Mouse (Mus musculus): ENCODE measurements around the gene Slc50a1. TPM values are rescaled to one million over a fixed set of nuclear protein-coding genes. Genes with fewer than 3 reads are reported as not detected.

The Slc50a1 gene
- 53.2 and 56.2 TPM in 2 replicates for polyA plus RNA-seq (2015; fragmentation: Nextera tagmentation; extraction: Ambion mirVana)

DNA sequence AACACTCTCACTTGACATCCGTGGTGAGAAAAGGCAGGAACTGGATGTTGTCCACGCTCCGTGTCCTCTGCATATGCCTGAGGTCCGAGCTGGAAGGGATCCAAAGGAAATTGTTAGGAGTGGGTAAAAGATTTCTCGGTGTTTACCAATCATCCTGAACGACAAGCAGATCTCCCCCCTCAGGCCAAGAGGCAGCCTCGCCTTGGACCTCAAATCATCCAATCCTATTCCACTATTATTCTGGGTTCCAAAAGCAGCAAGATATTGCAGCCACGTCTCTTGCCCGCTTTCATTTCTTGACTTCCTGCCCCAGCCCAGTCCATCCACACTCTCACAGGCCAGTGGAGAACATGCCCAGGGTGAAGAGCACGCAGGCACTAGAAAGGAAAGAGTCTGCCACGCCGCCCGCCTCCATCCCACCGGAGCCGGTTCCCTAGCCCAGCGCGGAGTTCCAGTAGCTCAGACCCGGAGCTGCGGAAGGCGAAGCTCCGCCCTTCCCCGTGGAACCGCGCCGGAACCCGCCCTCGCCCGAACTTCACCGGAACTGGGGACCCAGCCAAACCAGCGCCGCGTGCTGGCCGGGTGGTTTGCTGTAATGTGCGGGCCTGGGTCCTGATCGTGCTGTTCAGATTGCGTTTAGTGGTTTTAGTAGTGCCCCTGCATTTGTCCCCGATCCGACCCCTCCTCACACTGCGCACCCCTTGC is at the start of gene Slc50a1:
Gene Slc50a1, minus strand, starts transcription at position 520 of the 705 bp plus-strand sequence.

DNA sequence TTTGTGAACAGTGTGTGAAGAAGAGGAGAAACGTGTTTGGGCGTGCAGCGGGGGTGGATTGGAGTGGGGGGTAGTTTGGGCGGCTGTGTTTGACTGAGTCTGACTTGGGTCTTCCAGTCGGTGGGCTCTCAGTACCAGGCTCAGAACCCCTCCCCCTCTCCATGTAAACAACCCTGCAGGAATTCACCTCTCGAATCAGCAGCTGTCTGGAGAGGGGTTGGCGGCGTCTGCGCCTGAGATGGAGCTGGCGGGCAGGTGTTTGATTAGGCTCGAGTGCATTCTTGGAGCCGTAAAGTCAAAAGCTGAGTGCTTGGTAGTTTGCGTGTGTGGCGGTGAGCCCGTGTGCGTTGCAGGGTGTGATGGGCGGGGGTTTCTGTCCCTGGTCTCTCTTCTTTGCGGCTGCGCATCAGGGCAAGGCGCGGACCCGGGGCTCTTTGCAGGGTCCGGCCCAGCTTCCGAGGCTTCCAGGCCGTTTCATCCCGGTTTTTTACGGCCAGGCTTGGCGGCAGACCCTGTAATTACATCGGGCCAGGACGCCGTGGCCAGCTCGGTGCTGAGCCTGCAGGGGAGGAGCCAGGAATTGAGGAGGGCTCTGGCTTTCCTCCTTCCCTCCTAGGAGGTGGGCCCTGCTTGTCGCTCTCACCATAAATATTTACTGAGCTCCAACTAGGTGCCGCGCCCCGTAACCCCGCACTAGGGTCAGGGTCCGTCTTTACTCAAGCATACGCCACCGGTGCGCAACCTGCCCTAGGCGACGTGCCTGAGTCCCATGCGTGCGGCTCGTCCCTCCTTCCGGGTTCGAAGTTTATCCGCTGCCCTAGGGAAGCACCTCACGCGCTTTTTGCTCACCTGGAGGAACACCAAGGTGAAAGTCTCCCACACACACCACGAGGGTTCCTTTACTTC is 10.5 kb upstream of the Slc50a1 start, which contains the start of gene Efna1:
Gene Efna1, minus strand, starts transcription at position 537 of the 906 bp plus-strand sequence.

DNA sequence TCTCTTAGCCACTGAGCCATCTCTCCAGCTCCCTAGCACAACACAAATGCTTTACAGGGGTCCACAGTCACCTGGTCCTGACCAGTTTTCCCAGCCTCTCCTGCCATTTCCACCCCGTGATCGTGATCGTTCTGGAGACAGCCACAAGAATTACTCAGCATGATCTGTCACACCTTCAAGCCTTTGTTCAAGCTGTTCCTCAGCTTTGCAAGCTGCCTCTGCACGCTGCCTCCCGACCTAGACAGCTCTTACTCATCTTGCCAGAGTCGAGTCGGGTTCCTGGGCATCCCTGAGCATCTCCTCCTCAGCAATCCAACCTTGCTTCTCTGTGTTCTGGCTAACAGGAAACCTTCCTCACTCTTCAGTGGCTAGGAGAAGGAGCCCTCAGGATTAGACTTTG is 11.3 kb downstream of the Slc50a1 start, which contains the start of gene Dpm3:
Gene Dpm3, plus strand, starts transcription at position 283 of the 400 bp plus-strand sequence.

DNA sequence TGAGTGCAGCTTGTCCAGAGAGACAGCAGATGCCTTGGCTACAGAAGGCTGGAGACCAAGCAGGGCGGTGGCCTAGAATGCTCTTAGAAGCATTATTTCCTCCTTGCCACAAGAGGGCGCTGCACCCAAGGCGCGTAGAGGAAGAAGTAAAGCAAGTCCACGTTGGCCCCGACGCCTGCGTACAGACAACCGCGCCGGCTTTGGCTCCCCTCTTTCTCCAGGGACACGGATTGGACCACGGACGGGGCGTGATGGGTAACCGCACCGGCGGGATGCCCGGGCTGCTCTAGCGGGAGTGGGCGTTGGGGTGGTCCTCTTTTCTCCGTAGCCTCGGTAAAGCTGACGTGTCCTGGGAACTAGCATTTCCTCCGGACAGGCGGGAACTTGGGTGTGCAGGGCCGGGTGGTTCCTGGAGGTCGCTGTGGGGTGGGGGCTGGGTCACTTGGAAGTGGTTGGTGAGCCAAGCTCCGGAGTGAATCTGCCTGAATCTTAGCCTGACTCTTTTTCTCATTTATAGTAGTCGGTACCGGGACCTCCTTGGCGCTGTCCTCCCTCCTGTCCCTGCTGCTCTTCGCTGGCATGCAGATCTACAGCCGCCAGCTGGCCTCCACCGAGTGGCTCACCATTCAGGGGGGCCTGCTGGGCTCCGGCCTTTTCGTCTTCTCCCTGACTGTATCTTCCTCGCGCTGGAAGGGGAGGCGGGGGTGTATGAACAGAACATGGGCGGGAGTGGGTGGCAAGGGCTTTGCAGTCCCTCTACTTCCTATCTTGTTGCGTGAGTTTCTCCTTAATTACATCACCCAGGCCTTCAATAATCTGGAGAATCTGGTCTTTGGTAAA is 23.9 kb downstream of the Slc50a1 start, which contains the start of gene Trim46:
Gene Trim46, minus strand, starts transcription at position 49 of the 840 bp plus-strand sequence.

DNA sequence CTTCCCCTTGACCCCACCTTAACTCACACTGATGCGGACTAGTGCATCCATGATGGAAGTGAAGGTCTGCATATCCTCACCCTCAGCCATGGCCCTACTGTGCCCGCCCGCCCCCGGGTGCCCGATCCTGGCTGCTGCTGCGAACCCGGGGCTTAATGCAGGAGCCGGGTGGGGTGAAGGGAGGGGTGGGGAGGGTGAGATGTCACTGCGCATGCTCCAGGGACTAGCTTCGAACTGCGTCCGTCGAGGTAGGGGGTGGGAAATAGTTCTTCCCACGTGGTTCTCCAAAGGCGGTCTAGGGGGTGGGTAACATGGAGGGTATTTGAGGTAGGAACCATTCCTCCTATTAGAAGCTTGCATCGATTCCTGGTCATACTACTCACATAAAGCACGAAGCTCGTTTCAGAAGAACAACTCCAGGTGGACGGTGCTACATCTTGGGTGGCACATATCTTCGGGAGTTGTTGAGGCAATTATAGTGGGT is 24.6 kb downstream of the Slc50a1 start, which contains the start of gene Krtcap2:
Gene Krtcap2, plus strand, starts transcription at position 279 of the 484 bp plus-strand sequence.

DNA sequence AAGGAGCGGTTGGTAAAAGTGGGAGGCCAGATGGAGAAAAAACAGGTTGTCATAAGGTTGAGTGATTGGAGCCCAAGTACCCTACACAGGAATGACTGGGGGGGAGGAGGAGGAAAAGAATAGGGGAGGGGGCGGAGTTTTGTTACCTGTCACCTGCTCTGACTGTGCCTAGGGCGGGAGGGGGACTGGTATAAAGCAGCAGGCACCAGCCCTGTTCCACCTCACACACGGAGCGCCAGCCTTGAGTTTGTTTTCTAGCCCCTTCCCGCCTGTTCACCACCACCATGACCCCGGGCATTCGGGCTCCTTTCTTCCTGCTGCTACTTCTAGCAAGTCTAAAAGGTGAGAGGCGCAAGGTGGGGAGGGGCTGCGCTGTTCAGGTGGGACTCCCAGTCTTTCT is 41.5 kb downstream of the Slc50a1 start, which contains the start of gene Muc1:
Gene Muc1, plus strand, starts transcription at position 222 of the 400 bp plus-strand sequence.

DNA sequence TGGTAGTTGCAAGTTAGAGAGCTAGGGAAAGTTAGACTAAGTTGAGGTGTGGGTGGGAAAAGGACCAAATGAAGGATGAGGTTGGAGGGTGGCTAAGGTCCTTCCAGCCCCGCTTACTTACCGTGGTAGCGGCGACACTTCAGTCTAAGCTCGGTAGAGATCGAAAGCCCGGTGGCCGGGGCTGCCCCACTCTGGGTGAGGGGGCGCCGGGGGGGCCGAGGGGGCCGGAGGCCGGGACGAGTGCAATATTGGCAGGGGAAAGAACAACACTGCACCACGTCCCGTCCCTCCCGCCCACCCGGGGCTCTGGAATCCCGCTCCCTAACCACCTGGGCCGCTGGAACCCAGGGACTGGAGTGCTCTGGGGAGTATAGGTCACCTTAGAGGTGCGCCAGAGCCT is 43.5 kb downstream of the Slc50a1 start, which contains the start of gene Mtx1:
Gene Mtx1, minus strand, starts transcription at position 189 of the 400 bp plus-strand sequence.

MicroRNAs within 50 kb of the gene (microRNA counts, 519-probe panel; counts per million panel counts)
- 296 counts per million, percentile 58 among the panel's probes with 10 or more counts for microRNA mmu-miR-92b

Small RNA genes lying within 50 kb of the gene (microRNA-seq; reads per million reads assigned to microRNA genes)
- gene Mir92b, result 5.3 to 8.4 reads per million in 2 experiments

Other genes with a start within 250 kb of the Slc50a1 start
- 8.6 and 9.6 TPM in 2 replicates for gene Rusc1, start 177.3 kb downstream of the Slc50a1 start, polyA plus RNA-seq (2015; fragmentation: Nextera tagmentation; extraction: Ambion mirVana)
- gene Gm43738, start 169.5 kb downstream of the Slc50a1 start, polyA plus RNA-seq (2015; fragmentation: Nextera tagmentation; extraction: Ambion mirVana), result not detected in 2 replicates
- 67.5 and 85.5 TPM in 2 replicates for gene Fdps, start 168.6 kb downstream of the Slc50a1 start, polyA plus RNA-seq (2015; fragmentation: Nextera tagmentation; extraction: Ambion mirVana)
- gene Pklr, start 134.4 kb downstream of the Slc50a1 start, polyA plus RNA-seq (2015; fragmentation: Nextera tagmentation; extraction: Ambion mirVana), result not detected in 2 replicates
- gene Hcn3, start 110.4 kb downstream of the Slc50a1 start, polyA plus RNA-seq (2015; fragmentation: Nextera tagmentation; extraction: Ambion mirVana), result 0.33 and 0.55 TPM in 2 replicates
- 9.4 and 10.4 TPM in 2 replicates for gene Clk2, start 105.8 kb downstream of the Slc50a1 start, polyA plus RNA-seq (2015; fragmentation: Nextera tagmentation; extraction: Ambion mirVana)
- gene Scamp3, start 93.1 kb downstream of the Slc50a1 start, polyA plus RNA-seq (2015; fragmentation: Nextera tagmentation; extraction: Ambion mirVana), result 50.6 and 61.2 TPM in 2 replicates
- gene Fam189b, start 87.4 kb downstream of the Slc50a1 start, polyA plus RNA-seq (2015; fragmentation: Nextera tagmentation; extraction: Ambion mirVana), result 11.7 and 11.8 TPM in 2 replicates
- 25.1 and 27.4 TPM in 2 replicates for gene Gba, start 67.6 kb downstream of the Slc50a1 start, polyA plus RNA-seq (2015; fragmentation: Nextera tagmentation; extraction: Ambion mirVana)
- gene Thbs3, start 55.4 kb downstream of the Slc50a1 start, polyA plus RNA-seq (2015; fragmentation: Nextera tagmentation; extraction: Ambion mirVana), result 61.7 and 72.4 TPM in 2 replicates
- 116 and 132 TPM in 2 replicates for gene Mtx1, start 43.5 kb downstream of the Slc50a1 start, polyA plus RNA-seq (2015; fragmentation: Nextera tagmentation; extraction: Ambion mirVana)
- 0.44 and 0.60 TPM in 2 replicates for gene Muc1, start 41.5 kb downstream of the Slc50a1 start, polyA plus RNA-seq (2015; fragmentation: Nextera tagmentation; extraction: Ambion mirVana)
- gene Krtcap2, start 24.6 kb downstream of the Slc50a1 start, polyA plus RNA-seq (2015; fragmentation: Nextera tagmentation; extraction: Ambion mirVana), result 194 and 215 TPM in 2 replicates
- 0.13 and 0.15 TPM in 2 replicates for gene Trim46, start 24.3 kb downstream of the Slc50a1 start, polyA plus RNA-seq (2015; fragmentation: Nextera tagmentation; extraction: Ambion mirVana)
- 89.6 and 97.0 TPM in 2 replicates for gene Dpm3, start 11.2 kb downstream of the Slc50a1 start, polyA plus RNA-seq (2015; fragmentation: Nextera tagmentation; extraction: Ambion mirVana)
- gene Efna1, start 10.6 kb upstream of the Slc50a1 start, polyA plus RNA-seq (2015; fragmentation: Nextera tagmentation; extraction: Ambion mirVana), result 21.7 and 22.7 TPM in 2 replicates
- 0.10 and 1.9 TPM in 2 replicates for gene Efna3, start 52.4 kb upstream of the Slc50a1 start, polyA plus RNA-seq (2015; fragmentation: Nextera tagmentation; extraction: Ambion mirVana)
- gene Efna4, start 67.5 kb upstream of the Slc50a1 start, polyA plus RNA-seq (2015; fragmentation: Nextera tagmentation; extraction: Ambion mirVana), result 2.1 and 2.3 TPM in 2 replicates
- 37.4 and 49.7 TPM in 2 replicates for gene Adam15, start 79.4 kb upstream of the Slc50a1 start, polyA plus RNA-seq (2015; fragmentation: Nextera tagmentation; extraction: Ambion mirVana)
- 0.34 TPM in 1 of 2 replicates, not detected in the other for gene Dcst2, start 91.4 kb upstream of the Slc50a1 start, polyA plus RNA-seq (2015; fragmentation: Nextera tagmentation; extraction: Ambion mirVana)
- gene Dcst1, start 94.7 kb upstream of the Slc50a1 start, polyA plus RNA-seq (2015; fragmentation: Nextera tagmentation; extraction: Ambion mirVana), result 0.08 TPM in 1 of 2 replicates, not detected in the other
- gene Zbtb7b, start 124.2 kb upstream of the Slc50a1 start, polyA plus RNA-seq (2015; fragmentation: Nextera tagmentation; extraction: Ambion mirVana), result 2.1 and 3.7 TPM in 2 replicates
- not detected in 2 replicates for gene Lenep, start 132.2 kb upstream of the Slc50a1 start, polyA plus RNA-seq (2015; fragmentation: Nextera tagmentation; extraction: Ambion mirVana)
- 32.9 and 33.8 TPM in 2 replicates for gene Flad1, start 141.3 kb upstream of the Slc50a1 start, polyA plus RNA-seq (2015; fragmentation: Nextera tagmentation; extraction: Ambion mirVana)
- gene Cks1b, start 147.8 kb upstream of the Slc50a1 start, polyA plus RNA-seq (2015; fragmentation: Nextera tagmentation; extraction: Ambion mirVana), result 101 and 113 TPM in 2 replicates
- 39.6 and 45.2 TPM in 2 replicates for gene Shc1, start 147.9 kb upstream of the Slc50a1 start, polyA plus RNA-seq (2015; fragmentation: Nextera tagmentation; extraction: Ambion mirVana)
- 15.7 and 18.4 TPM in 2 replicates for gene Pygo2, start 159.6 kb upstream of the Slc50a1 start, polyA plus RNA-seq (2015; fragmentation: Nextera tagmentation; extraction: Ambion mirVana)
- 206 and 221 TPM in 2 replicates for gene Pbxip1, start 166.1 kb upstream of the Slc50a1 start, polyA plus RNA-seq (2015; fragmentation: Nextera tagmentation; extraction: Ambion mirVana)
- gene Pmvk, start 184.0 kb upstream of the Slc50a1 start, polyA plus RNA-seq (2015; fragmentation: Nextera tagmentation; extraction: Ambion mirVana), result 26.7 and 33.5 TPM in 2 replicates
- gene Kcnn3, start 249.6 kb upstream of the Slc50a1 start, polyA plus RNA-seq (2015; fragmentation: Nextera tagmentation; extraction: Ambion mirVana), result 4.5 TPM in 2 replicates

Measured in skeletal muscle tissue, postnatal 0 days (tissue).